Mouse (Mus musculus): ENCODE results near the gene Tacr2.

DNA sequence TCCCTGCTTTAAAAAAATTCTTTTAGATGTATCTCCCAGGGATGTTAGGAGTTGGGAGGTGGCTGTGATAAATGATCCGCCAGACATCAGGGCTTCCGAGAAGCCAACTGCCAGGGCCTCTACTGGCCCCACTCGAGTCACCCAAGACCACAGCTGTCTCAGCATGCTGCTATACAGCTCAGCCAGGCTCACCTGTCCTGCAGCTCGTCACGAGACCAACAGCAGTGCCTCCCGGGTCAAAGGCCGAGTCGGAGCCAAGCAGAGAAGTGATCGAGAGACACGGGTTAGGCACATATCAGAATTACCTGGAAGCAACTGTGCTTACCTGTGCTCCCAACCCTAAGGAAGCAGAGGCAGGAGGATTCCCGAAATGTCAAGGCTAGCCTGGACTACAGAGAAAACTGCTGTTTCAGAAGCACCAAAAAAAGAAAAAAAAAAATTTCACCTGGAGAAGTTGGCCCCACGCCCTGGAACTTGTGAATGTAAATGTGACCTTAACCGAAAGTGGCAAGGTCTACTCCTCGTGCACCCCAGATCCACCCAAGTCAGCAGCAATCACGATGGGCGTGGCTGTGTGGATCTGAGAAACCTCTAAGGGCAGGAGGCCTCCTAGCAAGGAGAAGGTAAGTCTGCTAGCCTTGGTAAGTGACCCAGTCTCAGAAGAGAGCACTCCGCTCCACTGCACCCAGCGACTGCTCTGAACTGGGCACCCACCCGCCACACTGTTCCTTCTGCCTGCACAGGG is 34.0 kb upstream of the Tacr2 start:
- TF ChIP-seq GATA1 (IDR thresholded peaks at IDR 0.05; ENCODE audit: low read length) (no peak), TAL1 (IDR thresholded peaks at IDR 0.05; ENCODE audit: low read length) (no peak)
